Mouse (Mus musculus) Patski (cell line): Measurements from ENCODE around the gene Scg5. TPM values are rescaled to one million over a fixed set of nuclear protein-coding genes. Genes with fewer than 3 reads are reported as not detected.

Experiments
- ATAC-seq: fragments of 100-300 bp; one replicate; pipeline ENCODE4 v1.8.0; 2021
- CTCF ChIA-PET: fragments of 350-600 bp; sonication (Branson Sonifier 250); formaldehyde crosslinking; loops from one replicate; lab custom pipeline; 2022; ENCODE audit warnings: inconsistent platforms; lab: Charles Lee
- POLR2A ChIA-PET: fragments of 350-600 bp; sonication (Branson Sonifier 250); formaldehyde crosslinking; loops from one replicate; lab custom pipeline; 2022; ENCODE audit warnings: antibody characterized with exemption, inconsistent platforms; lab: Charles Lee
- DNase-seq: peaks from one replicate; pipeline ENCODE4 v3.0.0-alpha.2; 2011; ENCODE audit warnings: low read depth, low spot score
- H3K27me3 ChIP-seq: fragments of 371-371 bp; one replicate; pipeline ENCODE4 v1.5.1; 2021
- CTCF ChIP-seq: fragments of 100-300 bp; IDR thresholded peaks from one replicate; pipeline ENCODE4 v1.5.1; 2021
- in situ Hi-C: fragments of 300-500 bp; cut with MboI; formaldehyde crosslinking; loops from 3 replicates; pipeline ENCODE4 v1.11.1; 2018; ENCODE audit warnings: low pct_unique_long_range_greater_than_20kb, mixed read lengths
- polyA plus RNA-seq: library from polyadenylated mRNA; unstranded; gene quantifications from one replicate; pipeline ENCODE4 v1.2.3, GENCODE M21; 2021

The Scg5 gene
- polyA plus RNA-seq, 1 experiment from 2014 or later: 0.24 TPM

DNA sequence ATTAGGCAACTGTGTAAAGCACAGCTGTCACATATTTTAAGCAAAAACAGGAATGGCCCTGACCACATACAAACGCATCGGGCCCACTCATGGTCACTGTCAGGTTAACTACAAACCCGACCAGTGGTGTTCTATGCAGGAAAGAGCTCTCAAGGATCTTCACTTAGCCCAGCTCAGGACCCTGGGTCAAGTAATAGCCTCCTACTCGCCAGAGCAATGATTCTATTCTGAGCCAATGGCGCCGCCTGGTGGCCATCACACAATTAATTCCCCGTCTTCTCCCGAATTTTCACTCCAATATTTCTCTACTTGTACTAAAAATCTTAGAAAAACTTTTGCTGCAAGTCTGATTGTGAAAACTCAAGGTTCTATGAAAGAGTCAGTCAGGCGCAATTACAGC lies 21.3 kb downstream of the Scg5 start:
- in situ Hi-C loops: loop anchor here (10.0 kb wide), 3 partner anchors 273 to 503 kb away; no protein-coding TSS in a partner anchor
- ATAC-seq (peak; percentile 60), DNase-seq (no peak)
- no peaks in the 10 kb centered on the region for H3K27me3 ChIP-seq
- TF ChIP-seq CTCF: peak; percentile 85
- POLR2A ChIA-PET: interaction anchor here (1.2 kb wide), 1 partner anchor 10 kb away, joined by 3 read pairs; no protein-coding TSS in a partner anchor
- CTCF ChIA-PET: interaction anchor here (0.6 to 1.7 kb wide), 13 partner anchors 9 to 497 kb away, joined by 3 to 10 read pairs (median 3); no protein-coding TSS in a partner anchor

GRCm38 (mm10) chr2:113806851-113807577 lies 21.9 kb downstream of the Scg5 start:
- ChIA-PET CTCF (interaction anchor here (0.6 to 1.7 kb wide), 12 partner anchors 10 to 496 kb away, joined by 3 to 10 read pairs (median 4); no protein-coding TSS in a partner anchor), POLR2A (interaction anchor here (1.2 kb wide), 1 partner anchor 10 kb away, joined by 3 read pairs; no protein-coding TSS in a partner anchor)
- ATAC-seq (no peak), DNase-seq (no peak)
- no peak for TF ChIP-seq CTCF
- in situ Hi-C loops: loop anchor here (10.0 kb wide), 3 partner anchors 272 to 502 kb away; no protein-coding TSS in a partner anchor
- no peaks in the 10 kb centered on the region for H3K27me3 ChIP-seq

- TF ChIP-seq CTCF: no peak
- ChIA-PET CTCF (interaction anchor here (0.9 kb wide), 1 partner anchor 9 kb away, joined by 4 read pairs; no protein-coding TSS in a partner anchor), POLR2A (no interaction called here)
- DNase-seq: no peak
- in situ Hi-C loops: loop anchor here (10.0 kb wide), 3 partner anchors 271 to 501 kb away; no protein-coding TSS in a partner anchor
- no peaks in the 10 kb centered on the region for H3K27me3 ChIP-seq
- no peak for ATAC-seq
Measured at GRCm38 (mm10) chr2:113805765-113806164, 23.2 kb downstream of the Scg5 start.

DNA sequence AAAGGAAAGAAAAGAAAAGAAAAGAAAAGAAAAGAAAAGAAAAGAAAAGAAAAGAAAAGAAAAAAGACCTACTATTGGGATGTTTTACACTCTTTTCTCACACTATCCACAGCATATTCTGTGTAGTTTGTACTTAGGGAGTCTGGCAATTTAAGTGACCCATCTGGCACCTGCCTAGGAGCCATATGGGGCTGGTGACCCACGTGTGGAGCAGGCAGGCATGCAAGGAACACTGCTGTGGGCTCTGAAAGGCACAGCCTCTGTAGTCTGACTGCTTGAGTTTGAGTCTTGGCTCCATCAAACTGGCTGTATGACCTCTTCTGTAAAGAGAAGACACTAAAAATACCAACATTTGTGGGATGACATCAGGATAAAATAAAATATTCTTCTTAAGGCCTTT lies 25.2 kb downstream of the Scg5 start:
- ChIA-PET CTCF (interaction anchor here (0.5 to 0.7 kb wide), 2 partner anchors 14 to 19 kb away, joined by 3 read pairs; no protein-coding TSS in a partner anchor), POLR2A (no interaction called here)
- no peak for TF ChIP-seq CTCF
- no peaks in the 10 kb centered on the region for H3K27me3 ChIP-seq
- DNase-seq: no peak
- in situ Hi-C loops: loop anchor here (10.0 kb wide), 3 partner anchors 269 to 499 kb away; no protein-coding TSS in a partner anchor
- no peak for ATAC-seq

GRCm38 (mm10) chr2:113800846-113801245 lies 28.1 kb downstream of the Scg5 start:
- in situ Hi-C loops: loop anchor here (10.0 kb wide), 3 partner anchors 266 to 496 kb away; no protein-coding TSS in a partner anchor
- no peak for DNase-seq
- TF ChIP-seq CTCF: no peak
- POLR2A ChIA-PET: interaction anchor here (0.7 kb wide), 2 partner anchors 10 to 114 kb away, joined by 3 to 4 read pairs; no protein-coding TSS in a partner anchor
- no peak for ATAC-seq
- H3K27me3 ChIP-seq: no peaks in the 10 kb centered on the region
- CTCF ChIA-PET: no interaction called here

DNA sequence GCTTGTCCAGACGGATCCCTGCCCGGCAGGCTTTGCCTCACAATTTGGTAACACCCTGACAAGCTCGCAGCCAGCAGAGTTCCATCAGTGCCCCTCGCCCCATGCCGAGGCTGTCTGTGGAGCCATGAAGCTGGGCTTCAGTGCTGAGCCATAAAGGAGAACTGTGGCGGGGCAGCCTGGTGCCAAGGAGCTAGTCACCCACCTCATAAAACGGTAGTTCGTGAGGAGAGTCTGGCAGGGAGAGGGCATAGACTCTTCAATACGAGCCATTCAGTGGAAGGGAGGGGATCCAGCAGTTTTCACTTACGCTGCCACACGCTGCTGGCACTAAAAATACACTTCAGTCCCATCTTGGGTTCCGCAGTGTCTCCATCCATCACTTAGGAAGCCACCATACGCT lies 30.3 kb downstream of the Scg5 start:
- DNase-seq (no peak), ATAC-seq (no peak)
- TF ChIP-seq CTCF: no peak
- ChIA-PET POLR2A (no interaction called here), CTCF (interaction anchor here (0.9 kb wide), 1 partner anchor 9 kb away, joined by 3 read pairs; no protein-coding TSS in a partner anchor)
- in situ Hi-C loops: loop anchor here (25.0 kb wide), 1 partner anchor 1011 kb away; no protein-coding TSS in a partner anchor
- H3K27me3 ChIP-seq: peaks cover 3% of the 10 kb centered on the region

- H3K27me3 ChIP-seq: peaks cover 7% of the 10 kb centered on the region
- no peak for TF ChIP-seq CTCF
- ChIA-PET POLR2A (no interaction called here), CTCF (interaction anchor here (1.0 kb wide), 1 partner anchor 13 kb away, joined by 3 read pairs; no protein-coding TSS in a partner anchor)
- ATAC-seq (no peak), DNase-seq (no peak)
- in situ Hi-C loops: loop anchor here (25.0 kb wide), 1 partner anchor 1008 kb away; no protein-coding TSS in a partner anchor
Measured at GRCm38 (mm10) chr2:113795186-113795585, 33.7 kb downstream of the Scg5 start.

DNA sequence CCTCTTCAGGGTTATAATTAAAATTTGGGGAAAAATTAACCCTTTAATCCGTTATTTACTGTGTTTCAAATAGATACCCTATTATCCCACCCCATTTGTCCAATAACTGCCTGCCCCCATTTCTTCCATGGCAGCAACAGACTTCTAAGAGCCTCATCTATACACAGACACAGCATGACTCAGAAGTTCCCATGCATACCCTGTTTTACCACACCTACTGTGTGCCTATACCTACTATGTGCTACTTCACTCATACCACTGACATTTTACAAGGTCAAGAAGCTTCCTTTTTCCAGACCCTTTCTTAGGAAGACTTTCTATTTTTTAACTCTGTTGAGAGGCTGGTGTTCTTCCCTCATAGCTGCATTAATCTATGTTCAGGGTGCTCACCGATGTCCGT lies 35.4 kb downstream of the Scg5 start:
- no peak for DNase-seq
- TF ChIP-seq CTCF: no peak
- in situ Hi-C loops: loop anchor here (25.0 kb wide), 1 partner anchor 1006 kb away; no protein-coding TSS in a partner anchor
- H3K27me3 ChIP-seq: peaks cover 7% of the 10 kb centered on the region
- CTCF ChIA-PET: no interaction called here
- POLR2A ChIA-PET: no interaction called here
- no peak for ATAC-seq

GRCm38 (mm10) chr2:113788821-113789387 lies 40.0 kb downstream of the Scg5 start:
- in situ Hi-C loops: loop anchor here (25.0 kb wide), 1 partner anchor 1002 kb away; no protein-coding TSS in a partner anchor
- peaks cover 4% of the 10 kb centered on the region for H3K27me3 ChIP-seq
- ChIA-PET CTCF (no interaction called here), POLR2A (no interaction called here)
- no peak for DNase-seq
- TF ChIP-seq CTCF: no peak
- ATAC-seq: no peak

GRCm38 (mm10) chr2:113787882-113788281 lies 41.0 kb downstream of the Scg5 start:
- DNase-seq (no peak), ATAC-seq (no peak)
- ChIA-PET CTCF (interaction anchor here (1.0 kb wide), 1 partner anchor 20 kb away, joined by 3 read pairs; no protein-coding TSS in a partner anchor), POLR2A (no interaction called here)
- peaks cover under 1% of the 10 kb centered on the region for H3K27me3 ChIP-seq
- no peak for TF ChIP-seq CTCF
- in situ Hi-C loops: loop anchor here (25.0 kb wide), 1 partner anchor 1001 kb away; no protein-coding TSS in a partner anchor
